Mouse (Mus musculus) Muller cell, postnatal 12 days (primary cell): Measurements from ENCODE around the gene Bcl2l2.

ENCODE experiments used
- DNase-seq: peaks from one replicate; pipeline ENCODE4 v3.0.0-alpha.2; 2015; ENCODE audit errors: inconsistent ontology term

The Bcl2l2 gene

DNA sequence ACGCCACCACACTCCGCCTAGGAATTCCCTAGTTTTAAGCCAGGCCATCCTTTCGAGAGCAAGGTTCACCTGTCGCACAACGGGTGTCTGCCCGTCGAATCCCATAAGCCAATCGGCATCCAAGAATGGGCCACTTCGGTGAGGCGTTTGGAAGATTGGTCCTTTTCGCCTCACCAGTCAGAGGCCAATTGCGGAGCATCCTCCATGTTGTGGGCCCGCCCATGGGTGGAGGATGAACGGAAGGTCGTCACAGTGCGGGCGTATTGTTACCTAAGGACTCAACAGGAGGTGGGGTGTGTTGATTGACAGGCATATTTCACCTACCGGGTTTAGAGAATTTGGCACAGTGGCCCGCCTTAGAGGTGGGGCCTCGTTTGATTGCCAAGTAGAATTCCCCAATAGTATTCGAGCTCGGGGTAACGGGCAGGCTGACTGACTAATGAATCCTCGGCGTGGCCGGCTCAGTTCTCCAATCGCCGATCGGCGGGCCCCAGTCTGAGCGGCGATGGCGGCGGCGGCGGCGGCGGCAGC lies 10.5 kb downstream of the Bcl2l2 start:
- DNase-seq, result peak; percentile 99

DNA sequence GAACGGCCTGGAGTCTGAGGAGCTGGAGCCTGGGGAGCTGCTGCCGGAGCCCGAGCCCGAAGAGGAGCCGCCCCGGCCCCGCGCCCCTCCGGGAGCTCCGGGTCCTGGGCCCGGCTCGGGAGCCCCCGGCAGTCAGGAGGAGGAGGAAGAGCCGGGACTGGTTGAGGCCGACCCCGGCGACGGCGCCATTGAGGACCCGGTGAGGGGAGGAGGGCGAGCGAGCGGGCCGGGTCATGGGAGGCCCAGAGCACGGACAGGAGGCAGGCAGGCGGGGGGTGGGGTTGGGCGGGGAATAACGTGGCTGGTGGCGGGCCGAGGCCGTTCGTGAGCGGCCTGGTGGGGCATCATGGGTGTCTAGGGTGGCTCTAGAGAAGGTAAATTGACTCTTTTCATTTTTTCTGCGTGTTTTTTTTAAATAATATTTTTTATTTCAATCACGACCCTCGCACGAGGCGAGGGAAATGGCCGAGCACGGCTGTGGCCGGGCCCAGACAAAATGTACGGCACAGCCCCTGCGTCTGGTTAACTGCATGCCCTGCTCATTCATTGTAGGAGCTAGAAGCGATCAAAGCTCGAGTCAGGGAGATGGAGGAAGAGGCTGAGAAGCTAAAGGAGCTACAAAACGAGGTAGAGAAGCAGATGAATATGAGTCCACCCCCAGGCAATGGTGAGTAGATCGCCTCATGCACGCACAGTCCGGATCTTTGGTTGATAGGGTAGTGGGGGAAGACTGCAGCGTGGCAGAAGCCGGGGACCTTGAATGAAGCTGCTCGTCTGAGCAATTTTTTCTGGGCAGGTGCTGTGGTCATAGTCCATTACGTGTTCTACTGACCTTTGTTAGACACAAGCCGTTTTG lies 11.3 kb downstream of the Bcl2l2 start:
- DNase-seq, result peak; percentile 77

DNA sequence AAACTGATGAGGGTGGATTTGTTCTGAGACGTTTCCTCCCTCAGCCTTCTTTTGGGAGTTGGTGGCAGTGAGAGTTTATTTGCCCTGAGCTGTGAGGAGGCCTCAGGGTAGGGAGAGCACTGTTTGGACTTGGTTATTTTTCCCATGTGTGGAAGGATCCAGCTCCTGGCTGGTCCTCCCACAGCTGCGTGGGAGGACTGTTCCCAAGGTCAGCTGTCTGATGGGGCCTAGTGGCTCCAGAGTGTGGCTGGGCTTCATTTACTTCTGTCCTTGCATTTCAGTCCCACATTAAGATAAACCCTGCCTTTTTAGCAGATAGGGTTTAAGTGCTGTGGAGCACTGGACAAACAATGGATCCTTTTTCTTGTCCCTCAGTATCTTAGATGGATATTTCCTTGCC lies 14.3 kb downstream of the Bcl2l2 start:
- no peak for DNase-seq

DNA sequence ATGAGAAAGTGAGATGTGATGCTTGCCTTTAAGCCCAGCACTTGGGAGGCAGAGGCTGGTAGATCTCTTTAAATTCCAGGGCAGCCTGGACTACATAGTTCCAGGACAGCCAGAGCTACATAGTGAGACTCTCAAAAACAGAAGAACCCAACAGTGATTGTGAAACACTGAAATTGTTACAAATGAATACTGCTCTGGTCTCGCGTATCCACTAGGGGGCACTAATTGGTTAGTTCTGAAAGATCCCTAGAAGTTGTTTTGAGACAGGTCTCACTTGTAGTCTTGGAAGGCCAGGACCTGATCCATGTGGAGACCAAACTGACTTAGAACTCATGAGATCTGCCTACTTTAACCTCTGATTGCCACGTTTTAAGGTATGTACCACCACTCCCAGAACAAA lies 17.2 kb downstream of the Bcl2l2 start:
- peak; percentile 73 for DNase-seq

DNA sequence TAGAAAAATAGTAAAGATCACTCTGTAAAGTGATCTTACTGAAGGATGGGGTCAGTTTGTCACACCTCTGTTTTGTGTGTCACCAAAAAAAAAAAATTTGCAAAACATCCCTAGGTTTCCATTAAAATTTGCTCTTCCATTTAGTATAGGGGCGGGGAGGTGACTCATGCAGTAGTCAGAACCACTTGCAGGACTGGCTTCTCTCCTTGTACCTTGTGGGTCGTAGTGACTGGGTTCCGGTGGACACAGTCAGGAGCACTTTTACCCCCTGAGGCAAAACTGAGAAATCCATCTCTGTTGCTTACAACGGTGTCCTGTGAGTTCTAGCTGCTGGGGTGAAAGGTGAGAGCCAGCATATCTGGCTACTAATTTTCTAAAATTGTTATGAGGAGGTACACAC lies 20.5 kb downstream of the Bcl2l2 start:
- DNase-seq, result no peak

DNA sequence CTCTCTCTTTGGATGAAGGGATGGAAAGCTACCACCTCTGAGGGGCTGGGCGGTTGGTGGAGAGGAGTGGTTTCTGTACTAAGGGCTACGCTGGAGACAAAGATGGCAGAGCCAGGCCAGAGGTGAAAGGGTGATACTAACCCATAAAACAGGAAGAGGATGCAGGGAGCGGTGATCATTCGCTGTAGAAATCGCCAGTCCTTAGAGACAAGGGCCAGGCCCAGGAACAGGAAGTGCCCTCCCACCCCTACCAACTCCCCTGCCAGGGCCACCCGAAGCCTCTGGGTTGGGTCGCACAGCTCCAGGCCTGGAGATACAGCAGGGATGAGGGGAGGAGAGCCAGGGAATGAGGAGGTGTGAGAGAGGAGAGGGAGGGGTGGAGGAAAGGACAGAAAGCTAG lies 25.5 kb downstream of the Bcl2l2 start:
- no peak for DNase-seq

DNA sequence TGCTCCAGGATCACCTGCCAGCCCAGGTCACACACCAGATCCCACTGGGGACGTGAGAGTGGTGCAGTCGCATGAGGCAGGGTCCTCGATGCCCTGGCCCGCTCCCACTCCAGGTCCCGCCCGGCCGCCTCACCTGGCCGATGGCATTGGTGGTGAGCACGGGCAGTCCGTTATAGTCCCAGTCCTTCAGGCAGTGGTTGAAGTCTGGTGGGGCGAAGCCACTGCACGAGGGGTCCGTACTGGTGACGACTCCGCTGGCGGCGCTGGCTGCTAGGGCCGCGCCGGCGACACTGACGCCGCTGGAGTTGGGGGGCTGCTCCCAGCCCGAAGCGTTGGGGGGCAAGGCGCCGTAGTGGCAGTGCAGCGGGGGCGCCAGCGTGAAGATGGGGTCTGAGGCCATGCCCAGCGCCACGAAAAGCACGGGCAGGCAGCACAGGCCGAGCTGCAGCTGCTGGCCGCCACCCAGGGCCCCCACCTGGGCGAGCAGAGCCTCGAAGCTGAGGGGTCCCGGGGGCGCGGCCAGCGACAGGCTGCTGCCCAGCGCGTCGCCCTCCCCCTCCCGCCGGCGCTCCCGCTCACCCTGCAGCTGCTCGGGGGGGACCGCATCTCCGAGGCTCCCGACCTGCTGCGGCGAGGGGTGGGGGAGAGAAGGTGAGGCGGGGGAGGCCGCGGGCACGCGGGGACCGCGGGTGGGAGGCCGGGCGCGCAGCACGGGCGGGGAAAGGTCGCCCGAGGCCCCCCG lies 29.1 kb downstream of the Bcl2l2 start:
- no peak for DNase-seq

DNA sequence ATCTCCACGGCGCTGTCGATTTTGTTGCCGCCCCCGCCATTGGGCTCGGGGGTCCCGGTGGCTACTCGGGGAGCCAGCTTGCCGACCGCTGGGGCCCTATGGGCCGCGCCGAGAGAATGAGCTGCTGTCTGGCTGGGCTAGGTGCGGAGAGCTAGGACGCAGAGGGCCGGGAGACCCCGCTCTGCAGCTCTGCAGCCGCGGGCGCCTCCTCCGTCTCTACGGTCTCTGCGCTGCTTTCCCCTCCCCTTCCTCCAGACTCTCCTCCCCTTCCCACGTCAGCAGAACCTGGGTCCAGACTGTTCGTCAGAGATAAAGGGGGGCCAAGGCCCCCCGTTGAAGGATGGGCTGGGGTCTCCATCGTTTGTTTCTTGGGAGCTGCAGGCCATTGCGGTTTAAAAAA lies 29.7 kb downstream of the Bcl2l2 start, which contains the start of gene Slc22a17:
TSS of gene Slc22a17 (minus strand) at position 247 of the 400 bp plus-strand sequence.
- peak; percentile 75 for DNase-seq

DNA sequence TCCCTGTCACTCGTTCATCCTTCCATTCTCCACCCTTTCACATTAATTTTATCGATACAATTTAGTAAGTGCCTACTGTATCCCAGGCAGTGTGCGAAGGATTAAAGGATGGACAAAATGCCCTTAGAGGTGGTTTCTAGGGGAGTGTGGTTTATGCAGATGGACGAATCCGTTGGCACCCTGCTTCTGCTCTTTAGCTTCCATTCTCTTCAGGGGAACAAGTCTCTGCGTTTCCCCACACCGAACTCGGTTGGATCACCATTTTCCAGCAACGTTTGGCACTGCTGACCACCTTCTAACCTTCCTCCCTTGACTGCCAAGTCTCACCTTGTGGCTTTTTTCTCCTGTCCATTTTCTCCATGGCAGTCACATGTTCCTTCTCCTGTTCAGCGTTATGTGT lies 30.2 kb downstream of the Bcl2l2 start:
- no peak for DNase-seq

DNA sequence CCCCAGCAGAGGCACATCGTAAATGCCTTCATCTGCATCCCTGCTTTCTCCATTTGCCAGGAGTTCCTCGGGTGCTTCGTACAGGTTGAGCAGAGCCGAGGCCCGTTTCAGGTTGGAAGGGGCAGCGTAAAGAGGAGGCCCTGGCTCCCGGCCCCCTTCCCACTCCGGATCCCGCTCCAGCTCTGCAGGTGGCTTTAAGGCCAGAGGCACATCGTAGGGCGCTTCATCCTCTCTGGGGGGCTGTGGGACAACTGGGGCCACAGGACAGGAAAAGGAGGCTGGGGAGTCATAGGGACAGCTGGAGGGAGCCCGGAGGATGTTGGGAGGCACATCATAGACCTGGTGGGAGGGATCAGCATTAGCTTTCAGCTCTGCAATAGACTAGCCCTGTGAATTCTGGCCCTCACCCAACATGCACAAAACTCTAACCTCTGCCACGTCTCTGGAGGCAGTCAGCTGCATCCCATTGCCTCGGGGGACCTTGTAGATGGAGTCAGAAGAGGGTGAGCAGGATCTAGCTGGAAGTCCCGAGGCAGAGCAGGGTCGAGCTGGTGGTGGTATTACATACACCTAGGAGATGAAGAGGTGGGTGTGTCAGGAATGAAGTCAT lies 37.0 kb downstream of the Bcl2l2 start:
- DNase-seq, result no peak

DNA sequence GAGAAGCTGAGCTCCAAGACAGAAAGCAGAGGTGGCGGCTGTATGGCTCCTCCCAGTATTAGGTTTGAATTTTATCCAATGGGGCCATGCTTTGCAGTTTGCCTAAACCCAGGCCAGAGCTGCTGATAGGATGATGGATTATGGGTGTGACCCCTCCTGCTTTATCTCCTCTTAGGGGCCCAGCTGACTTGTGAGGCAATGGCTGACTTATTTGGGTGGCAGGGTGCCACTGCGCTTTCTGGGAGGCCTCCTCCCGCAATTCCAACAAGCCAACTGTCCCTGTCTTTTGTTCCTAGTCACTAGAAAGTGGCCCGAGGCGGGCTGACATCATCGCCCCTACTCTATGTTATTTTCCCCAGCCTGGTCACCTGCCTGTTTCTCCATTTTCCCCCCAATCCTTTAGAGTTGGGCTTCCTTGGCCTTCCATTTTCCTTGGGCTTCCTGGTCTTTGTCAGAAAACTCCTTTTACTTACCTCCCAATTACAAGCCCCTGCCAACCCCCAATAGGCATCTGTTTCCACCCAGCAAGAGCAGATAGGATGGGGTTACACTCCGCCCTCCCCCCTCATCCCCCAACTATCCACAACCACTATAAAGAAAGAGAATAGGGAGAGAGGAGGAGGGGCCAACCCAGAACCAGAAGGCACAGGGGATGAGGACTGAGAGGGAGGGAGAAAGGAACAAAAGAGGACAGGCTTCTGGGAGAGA lies 41.6 kb downstream of the Bcl2l2 start:
- no peak for DNase-seq

DNA sequence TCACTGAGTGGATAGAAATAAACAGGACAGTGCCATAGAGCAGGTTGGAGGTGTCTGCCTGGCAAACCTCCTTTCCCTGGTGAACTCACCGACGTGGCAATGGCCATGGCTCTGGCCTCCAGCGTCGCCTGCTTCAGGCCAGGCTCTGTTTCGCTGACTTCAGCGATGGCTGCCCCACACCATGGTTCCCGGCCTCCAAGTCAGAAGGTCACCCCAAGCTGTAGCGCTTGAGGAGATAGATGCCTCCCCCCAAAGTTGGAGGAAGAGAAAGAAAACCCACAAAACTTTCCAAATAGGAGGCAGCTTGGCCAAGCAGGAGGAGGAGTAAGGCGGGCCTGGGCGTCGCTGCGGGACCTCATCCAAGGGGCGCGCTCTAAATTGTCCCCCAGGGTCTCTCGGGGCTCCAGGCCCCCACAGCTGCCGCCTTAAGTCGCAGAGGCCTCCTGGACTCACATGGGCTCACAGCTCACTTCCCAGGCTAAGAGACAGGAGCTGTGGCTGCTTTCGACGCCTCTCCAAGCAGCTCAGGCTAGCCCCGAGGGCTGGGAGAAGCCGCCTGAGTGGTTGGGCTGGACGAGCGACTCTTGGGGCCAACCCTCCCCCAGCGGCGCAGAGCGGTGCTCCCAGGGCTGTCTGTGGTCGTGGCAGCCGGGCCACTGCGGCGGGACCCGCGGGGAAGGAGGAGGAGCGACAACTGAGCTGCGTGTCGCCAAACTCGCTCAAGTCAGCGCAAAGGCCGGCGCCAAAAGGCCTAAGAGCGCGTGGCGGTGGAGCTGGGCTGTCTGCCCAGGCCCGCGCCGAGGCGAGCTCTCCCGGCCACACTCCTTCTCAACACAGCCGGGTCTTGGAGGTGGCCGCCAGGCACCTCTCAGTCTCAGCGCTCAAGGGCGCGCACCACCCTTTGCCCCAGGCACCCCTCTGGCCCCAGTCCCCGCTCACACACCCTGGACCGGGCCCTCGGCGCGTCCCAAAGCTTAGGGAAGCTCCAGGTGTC lies 42.5 kb downstream of the Bcl2l2 start, which contains the start of gene Efs:
TSS of gene Efs (minus strand) at position 778 of the 994 bp plus-strand sequence.
- DNase-seq, result peak; percentile 64

DNA sequence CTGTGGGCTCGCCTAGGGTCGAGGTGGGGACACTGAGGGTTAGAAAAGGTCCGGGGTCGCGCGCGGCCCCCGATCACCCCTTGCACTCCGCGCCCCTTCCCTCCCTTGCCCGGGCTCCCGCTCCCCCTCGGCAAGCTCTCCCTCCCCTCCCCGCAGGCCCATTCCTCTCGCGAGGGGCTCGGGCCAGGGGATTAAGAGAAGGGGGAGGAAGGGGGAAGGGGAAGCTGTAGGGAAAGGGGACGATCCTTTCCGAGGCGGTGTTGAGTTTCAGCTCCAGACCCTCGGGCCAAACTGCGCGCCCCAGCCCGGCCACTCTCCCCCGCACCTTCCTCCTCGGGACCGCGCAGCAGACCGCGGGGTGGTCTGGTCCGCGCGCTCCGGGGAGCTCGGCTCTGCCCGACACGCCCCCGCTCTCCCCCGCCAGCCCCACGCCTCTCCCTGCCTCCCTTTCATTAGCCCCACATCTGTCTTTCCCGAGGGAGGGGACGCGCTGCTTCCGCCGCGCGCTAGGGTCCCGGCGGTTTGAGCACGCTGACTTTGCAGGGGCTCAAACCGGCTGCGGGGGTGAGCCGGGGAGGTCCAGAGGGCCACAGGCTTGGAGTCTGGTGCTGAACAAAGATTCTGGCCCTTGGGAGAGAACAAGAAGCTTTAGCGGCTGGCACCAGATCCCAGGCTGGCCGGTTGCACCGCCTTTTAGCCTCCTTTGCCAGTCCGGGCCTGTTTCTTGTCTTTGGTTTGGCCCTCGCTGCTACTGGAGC lies 43.4 kb downstream of the Bcl2l2 start:
- DNase-seq, result peak; percentile 49

DNA sequence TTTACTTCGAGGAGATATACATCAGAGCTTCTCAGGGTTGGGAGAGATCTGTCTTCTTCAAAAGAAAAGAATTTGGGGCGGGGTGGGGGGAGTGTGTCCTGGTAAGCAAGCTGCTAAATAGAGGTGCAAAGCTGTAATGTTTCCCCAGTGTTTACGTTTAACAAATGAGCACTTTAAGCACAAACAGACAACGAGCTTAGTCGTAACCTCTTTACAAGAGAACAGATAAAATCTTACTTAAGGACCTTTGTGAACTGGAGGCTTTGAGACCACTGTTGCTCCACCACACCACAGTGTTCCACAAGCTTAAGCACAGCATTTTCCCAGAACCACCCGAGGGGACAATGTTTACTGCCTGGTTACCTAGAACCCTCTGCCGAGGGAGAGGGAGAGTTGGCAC lies 44.1 kb downstream of the Bcl2l2 start:
- no peak for DNase-seq

DNA sequence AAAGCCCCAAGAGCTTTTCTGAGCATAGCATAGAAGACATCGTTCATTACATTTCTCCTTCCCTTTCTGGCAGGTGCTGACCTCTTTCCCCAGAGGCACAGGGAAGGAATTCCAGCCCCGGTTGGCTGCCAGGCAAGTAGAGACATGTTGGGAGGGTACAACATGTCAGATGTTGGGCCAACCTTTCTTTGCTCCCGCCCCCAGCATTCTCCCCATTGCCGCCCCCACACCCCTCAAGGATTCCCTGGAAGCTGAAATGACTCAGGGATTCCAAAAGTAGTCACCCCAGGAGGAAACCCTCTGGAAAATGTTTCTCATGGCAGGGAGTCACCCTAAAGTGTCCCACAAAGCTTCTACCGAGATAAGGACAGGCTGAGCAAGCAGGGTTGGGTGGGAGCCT lies 46.6 kb downstream of the Bcl2l2 start:
- DNase-seq, result peak; percentile 85

DNA sequence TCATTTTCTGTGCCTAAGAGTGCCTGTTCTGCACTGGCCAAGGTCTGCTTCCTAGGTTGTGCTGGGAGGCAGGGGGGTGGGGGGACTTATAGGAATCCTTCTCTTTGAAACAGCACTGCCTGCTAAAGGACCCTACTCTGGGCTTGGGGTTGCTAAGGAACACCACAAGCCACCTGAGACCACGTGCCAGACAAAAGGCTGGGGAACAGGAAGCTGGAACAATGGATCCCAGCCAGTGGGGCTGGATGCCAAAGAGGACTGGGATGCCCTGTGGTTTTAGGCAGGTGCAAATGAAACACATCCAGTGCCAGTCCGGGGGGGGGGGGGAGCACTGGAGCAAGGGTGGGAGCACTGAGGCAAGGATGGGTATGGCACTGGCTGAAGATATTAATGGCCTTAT lies 47.3 kb downstream of the Bcl2l2 start:
- peak; percentile 43 for DNase-seq

DNA sequence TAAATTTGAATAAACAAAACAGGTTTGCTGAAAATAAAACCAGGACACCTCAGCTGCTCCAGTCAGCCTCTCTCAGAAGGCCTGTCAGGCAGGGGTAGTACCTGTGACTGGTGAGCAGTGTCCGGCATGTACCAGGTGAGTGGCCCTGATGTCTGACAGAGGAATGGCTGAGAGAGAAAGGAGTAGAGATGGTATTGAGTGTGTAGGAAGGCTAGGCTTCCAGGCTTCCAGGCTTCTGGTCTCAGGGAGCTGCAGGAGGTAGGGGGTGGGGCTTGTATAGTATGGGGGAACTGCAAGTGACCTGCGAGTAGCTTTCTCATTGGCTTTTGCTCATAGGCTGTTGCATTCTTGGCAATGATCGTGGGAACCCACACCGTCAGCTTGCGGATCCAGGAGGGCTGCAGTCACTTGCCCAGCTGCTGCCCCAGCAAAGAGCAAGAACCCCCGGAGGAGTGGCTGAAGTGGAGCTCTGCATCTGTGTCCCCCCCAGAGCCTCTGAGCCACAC lies 49.5 kb downstream of the Bcl2l2 start, which contains the start of gene Il25:
TSS of gene Il25 (plus strand) at position 51 of the 506 bp plus-strand sequence.
- peak; percentile 22 for DNase-seq

DNA sequence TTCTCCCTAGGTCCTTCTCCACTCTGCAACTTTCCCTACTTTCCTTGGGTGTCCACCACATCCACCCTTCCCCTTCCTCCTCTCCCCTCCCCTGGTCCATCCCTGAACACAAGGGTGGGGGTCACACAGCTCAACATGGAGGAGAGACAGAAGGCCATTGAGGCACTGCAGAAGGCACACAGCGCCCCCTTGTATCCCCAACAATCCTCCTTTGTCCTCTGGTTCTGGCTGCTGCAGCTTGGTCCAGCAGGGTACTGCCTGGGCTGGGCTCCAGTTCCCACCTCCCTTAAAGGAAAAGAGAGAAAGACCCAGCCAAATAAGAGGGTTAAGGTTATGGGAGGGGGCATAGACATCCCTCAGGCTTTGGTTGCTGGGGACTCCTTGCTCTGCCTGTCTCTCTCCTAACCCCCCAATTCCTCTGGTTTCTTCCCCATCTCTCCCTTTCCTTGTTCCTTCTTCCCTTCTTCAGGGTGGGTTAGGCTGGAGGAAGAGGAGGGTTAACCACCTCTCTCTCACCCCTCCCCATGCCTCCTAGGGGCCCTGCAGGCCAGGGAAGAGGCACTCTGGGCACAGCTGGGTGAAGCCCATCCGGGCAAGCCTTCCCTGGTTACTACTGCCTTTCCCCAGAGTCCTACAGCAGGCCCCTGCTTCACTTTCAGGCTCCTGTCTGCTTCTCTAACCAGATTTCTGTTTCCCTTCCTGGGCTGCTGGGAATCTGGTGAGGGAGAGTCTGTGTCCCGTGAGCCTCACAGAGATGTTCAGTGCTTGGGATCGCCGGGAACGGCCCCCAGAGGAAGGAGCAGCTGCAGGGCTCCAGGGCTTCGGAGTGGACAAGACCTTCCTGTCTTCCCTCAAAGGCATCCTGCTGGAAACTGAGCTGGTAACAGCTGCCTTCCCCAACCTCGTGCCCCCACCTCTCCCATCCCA lies 53.0 kb downstream of the Bcl2l2 start, which contains the start of gene Cmtm5:
TSS of gene Cmtm5 (plus strand) at position 358 of the 927 bp plus-strand sequence.
- DNase-seq, result no peak
